20 mouse cellular contexts compared by ENCODE assay signal in genomic region chr8:91054418-91054817, GRCm38 (mm10).
"Had no signal": no experiment of that assay in that cellular context is flagged by ENCODE, and none has a peak within 500 bp of the region (broad histone marks: within the 10 kb centered on the region; RNA-seq: fewer than 3 reads in every experiment).

No protein-coding gene starts in this region.

- ATAC-seq: forebrain, embryonic 13.5 days; forebrain, embryonic 14.5 days; forebrain, embryonic 15.5 days; forebrain, embryonic 16.5 days; forebrain, postnatal 0 days had no signal

- DNase-seq: cerebellum, adult 8-10 months; cerebellum, adult 9-10 months; cerebellum, adult 9-11 months; cerebellum, postnatal 10 days; cerebellum, postnatal 14 days; cerebellum, postnatal 25 days; cerebellum, postnatal 36 days; embryo, embryonic 11 days; forebrain, postnatal 0 days; gastrocnemius, adult 2 months; gastrocnemius, postnatal 10 days; gastrocnemius, postnatal 14 days; gastrocnemius, postnatal 25 days; gastrocnemius, postnatal 36 days; heart, adult 18-20 months; heart, adult 2 months had no signal
